Mouse (Mus musculus): ENCODE measurements around the gene Suox.
A peak's percentile ranks its signal among the peaks of the same experiment; 100 is the strongest.
"Not testable (repeated sequence)": the region's sequence is repeated elsewhere in the genome, so short reads cannot be mapped to it uniquely, and the experiment has no call there.

Suox gene

GRCm38 (mm10) chr10:128626311-128627310 is 47.3 kb downstream of the Suox start, which contains the start of gene Rps26:
Gene Rps26 (minus strand): TSS chr10:128626747.
- peak; percentile 74 to 81 for DNase-seq (ENCODE audit: low spot score in 2 of 2)

GRCm38 (mm10) chr10:128625287-128625894 is 48.5 kb downstream of the Suox start:
- no peak for DNase-seq (ENCODE audit: low spot score in 2 of 2)

- not testable (repeated sequence) for DNase-seq (ENCODE audit: low spot score in 2 of 2)
Observed at GRCm38 (mm10) chr10:128623106-128623613, 50.7 kb downstream of the Suox start.

GRCm38 (mm10) chr10:128622702-128623101 is 51.2 kb downstream of the Suox start:
- no peak for DNase-seq (ENCODE audit: low spot score in 2 of 2)

- DNase-seq (ENCODE audit: low spot score in 2 of 2): no peak
Observed at GRCm38 (mm10) chr10:128621986-128622520, 51.8 kb downstream of the Suox start.

- no peak for DNase-seq (ENCODE audit: low spot score in 2 of 2)
Observed at GRCm38 (mm10) chr10:128620241-128620640, 53.6 kb downstream of the Suox start.

Measured in frontal cortex, postnatal 25 days (tissue).